Mouse (Mus musculus) WW6 (cell line): ENCODE results near the gene Adam6a.
"Not testable (repeated sequence)": the region's sequence is repeated elsewhere in the genome, so short reads cannot be mapped to it uniquely, and the experiment has no call there.

Experiments
- DNase-seq: peaks from one replicate; pipeline ENCODE4 v3.0.0-alpha.2; 2013; ENCODE audit warnings: low read depth, low spot score

Adam6a gene

GRCm38 (mm10) chr12:113543608-113544007, at the start of gene Adam6a:
Adam6a (plus strand) TSS chr12:113543908.
- DNase-seq, result not testable (repeated sequence)

GRCm38 (mm10) chr12:113525901-113526300, 17.8 kb upstream of the Adam6a start:
- DNase-seq, result no peak

GRCm38 (mm10) chr12:113578241-113578640, 34.5 kb downstream of the Adam6a start:
- no peak for DNase-seq

- DNase-seq, result no peak
These were observed 44.3 kb downstream of the Adam6a start for GRCm38 (mm10) chr12:113588001-113588400.
